Mouse (Mus musculus) lung, embryonic 16.5 days (tissue): ENCODE measurements around the gene Skp2. TPM values are rescaled to one million over a fixed set of nuclear protein-coding genes. Genes with fewer than 3 reads are reported as not detected.

Experiments used
- ATAC-seq: fragments of 200-750 bp; cut with Nextera tagmentation; 2 replicates; pipeline ENCODE4 v1.8.0; 2017; ENCODE audit warnings: low read depth, mild to moderate bottlenecking, moderate library complexity
- H3K27ac ChIP-seq: fragments of 300-500 bp; sonication (generic); 2 replicates; pipeline ENCODE4 v1.5.1; 2014; ENCODE audit warnings: mild to moderate bottlenecking, control low read depth, low read length
- H3K27me3 ChIP-seq: fragments of 300-500 bp; sonication (generic); 2 replicates; pipeline ENCODE4 v1.6.1; 2014; ENCODE audit warnings: low read depth, low read length, mixed read lengths; ENCODE audit not compliant: control insufficient read depth, insufficient read depth
- H3K36me3 ChIP-seq: fragments of 300-500 bp; sonication (generic); 2 replicates; pipeline ENCODE4 v1.6.1; 2014; ENCODE audit warnings: low read length; ENCODE audit not compliant: control insufficient read depth, insufficient read depth
- H3K4me1 ChIP-seq: fragments of 300-500 bp; sonication (generic); replicated peaks from 2 replicates; pipeline ENCODE4 v1.6.1; 2014; ENCODE audit warnings: low read length, mixed read lengths; ENCODE audit not compliant: control insufficient read depth, insufficient read depth
- H3K4me2 ChIP-seq: fragments of 300-500 bp; sonication (generic); 2 replicates; pipeline ENCODE4 v1.6.1; 2014; ENCODE audit warnings: low read depth, low read length, control low read depth
- H3K4me3 ChIP-seq: fragments of 300-500 bp; sonication (generic); 2 replicates; pipeline ENCODE4 v1.5.1; 2014; ENCODE audit warnings: mild to moderate bottlenecking, low read length, control low read depth
- H3K9ac ChIP-seq: fragments of 300-500 bp; sonication (generic); 2 replicates; pipeline ENCODE4 v1.6.1; 2014; ENCODE audit warnings: low read length, control low read depth
- H3K9me3 ChIP-seq: fragments of 300-500 bp; sonication (generic); 2 replicates; pipeline ENCODE4 v1.6.1; 2016; ENCODE audit warnings: low read length; ENCODE audit not compliant: control insufficient read depth
- WGBS: fragments of 180-500 bp; shearing (Covaris S2); extraction: QIAGEN DNeasy Blood & Tissue Kit; methylation state at CpG from one replicate; pipeline ENCODE4 v1.1.7; 2014; 5-methylcytosine and 5-hydroxymethylcytosine counted together
- polyA plus RNA-seq: library from polyadenylated mRNA; unstranded; fragments of >200 nt; fragmentation: Nextera tagmentation; extraction: Ambion mirVana; gene quantifications from 2 replicates; pipeline ENCODE4 v1.2.1, GENCODE M21; 2015

Skp2 gene
- polyA plus RNA-seq, 1 experiment from 2014 or later: 67.4 TPM

DNA sequence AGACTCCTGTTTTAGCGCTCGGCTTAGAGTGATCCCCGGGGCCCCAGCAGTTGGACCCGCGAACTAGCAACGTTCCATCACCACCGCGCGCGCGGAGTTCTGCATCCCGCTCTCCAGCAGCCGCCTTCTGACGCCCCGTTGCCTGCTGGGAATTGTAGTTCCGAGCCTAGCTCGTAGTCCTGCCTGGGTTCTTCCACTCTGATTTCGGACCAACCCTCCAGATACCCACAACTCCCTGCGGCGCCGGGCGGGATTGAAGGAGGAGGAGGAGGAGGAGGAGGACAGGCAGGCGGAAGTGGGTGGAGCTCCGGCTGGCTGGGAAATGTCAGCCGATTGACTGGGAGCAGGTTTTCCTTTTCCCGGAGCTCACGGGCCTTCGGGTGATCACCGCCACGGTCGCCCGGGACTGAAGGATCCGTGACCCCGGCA is 15.0 kb downstream of the Skp2 start, which contains the start of gene Lmbrd2:
Gene Lmbrd2 (plus strand): TSS at position 299 of the 429 bp plus-strand sequence.
- peak; percentile 99 for ATAC-seq
- Histone ChIP-seq H3K27me3 (no peaks in the 10 kb centered on the region), H3K27ac (peak within 1 kb of the TSS; percentile 76), H3K4me1 (peaks cover 20% of the 10 kb centered on the region), H3K4me2 (peak within 1 kb of the TSS; percentile 69), H3K9me3 (no peaks in the 10 kb centered on the region), H3K4me3 (peak within 1 kb of the TSS; percentile 80), H3K9ac (peak within 1 kb of the TSS; percentile 86), H3K36me3 (peaks cover 18% of the 10 kb centered on the region)
- under 1% methylated on average over 30 of the region's 34 CpGs for WGBS

DNA sequence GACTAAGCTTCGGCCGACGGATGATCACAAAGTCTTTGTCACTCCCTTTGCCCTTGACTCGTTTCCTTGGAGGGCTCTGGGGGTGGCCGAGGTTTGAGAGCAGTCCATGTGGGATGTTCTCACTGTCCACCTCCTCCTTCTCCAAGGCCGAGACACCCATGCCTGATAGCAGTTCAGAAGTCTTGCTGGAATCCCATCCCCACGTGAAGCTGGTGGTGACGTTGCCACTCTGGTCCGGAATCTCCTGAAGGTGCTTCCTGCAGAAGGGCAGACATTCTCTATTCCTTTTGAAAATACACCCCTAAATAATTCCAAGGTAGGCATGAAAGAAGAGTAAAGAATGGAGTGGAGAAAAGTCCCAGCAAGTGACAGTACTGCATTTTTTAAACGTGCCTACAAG is 15.8 kb downstream of the Skp2 start:
- 8% methylated on average over 10 of the region's 10 CpGs for WGBS

DNA sequence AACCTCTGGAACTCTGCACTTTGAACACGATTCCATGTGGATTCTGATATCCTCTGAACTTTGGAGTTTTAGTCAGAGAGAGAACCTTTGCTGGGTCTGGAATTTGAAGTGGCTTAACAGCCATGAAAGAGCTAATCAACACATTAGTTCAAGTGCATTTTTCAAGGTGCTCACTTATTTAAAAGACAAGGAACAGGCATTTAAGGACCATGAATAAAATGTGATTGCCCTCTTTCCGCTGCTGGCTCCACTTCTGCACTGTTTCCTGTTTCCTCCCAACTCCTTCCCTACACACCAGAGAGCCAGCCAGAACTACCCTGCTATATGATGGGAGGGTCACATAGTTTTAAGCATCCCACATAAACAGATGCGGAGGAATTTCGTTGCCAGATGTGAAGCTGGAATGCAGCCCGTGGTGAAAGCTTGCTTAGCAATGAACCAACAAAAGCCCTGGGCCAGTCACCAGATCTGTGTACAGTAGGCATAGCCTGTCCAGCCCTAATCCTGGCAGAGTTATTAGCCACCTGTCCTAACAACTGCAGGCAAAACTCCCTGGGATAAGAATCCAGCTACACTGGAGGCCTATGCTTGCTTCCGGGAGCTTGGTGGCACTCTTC is 20.2 kb downstream of the Skp2 start:
- 27% methylated on average over 6 of the region's 6 CpGs for WGBS
- H3K27me3 ChIP-seq: no peaks in the 10 kb centered on the region
- H3K4me3 ChIP-seq: no peak overlapping the region
- peaks cover 26% of the 10 kb centered on the region for H3K36me3 ChIP-seq
- H3K4me2 ChIP-seq: 0 out of 2 replicates have a peak overlapping the region, but pooled peaks have one; percentile 1
- H3K4me1 ChIP-seq: peaks cover 33% of the 10 kb centered on the region
- no peaks in the 10 kb centered on the region for H3K9me3 ChIP-seq
- no peak overlapping the region for H3K9ac ChIP-seq
- H3K27ac ChIP-seq: peak overlapping the region; percentile 70
- peak; percentile 79 for ATAC-seq

More for the DNA sequence above, 15.8 kb downstream of the Skp2 start:
- peak overlapping the region; percentile 61 for H3K9ac ChIP-seq
- peaks cover 18% of the 10 kb centered on the region for H3K36me3 ChIP-seq
- H3K9me3 ChIP-seq: no peaks in the 10 kb centered on the region
- peak overlapping the region; percentile 80 for H3K4me3 ChIP-seq
- no peaks in the 10 kb centered on the region for H3K27me3 ChIP-seq
- peaks cover 27% of the 10 kb centered on the region for H3K4me1 ChIP-seq
- ATAC-seq: no peak
- H3K4me2 ChIP-seq: peak overlapping the region; percentile 69
- no peak overlapping the region for H3K27ac ChIP-seq

DNA sequence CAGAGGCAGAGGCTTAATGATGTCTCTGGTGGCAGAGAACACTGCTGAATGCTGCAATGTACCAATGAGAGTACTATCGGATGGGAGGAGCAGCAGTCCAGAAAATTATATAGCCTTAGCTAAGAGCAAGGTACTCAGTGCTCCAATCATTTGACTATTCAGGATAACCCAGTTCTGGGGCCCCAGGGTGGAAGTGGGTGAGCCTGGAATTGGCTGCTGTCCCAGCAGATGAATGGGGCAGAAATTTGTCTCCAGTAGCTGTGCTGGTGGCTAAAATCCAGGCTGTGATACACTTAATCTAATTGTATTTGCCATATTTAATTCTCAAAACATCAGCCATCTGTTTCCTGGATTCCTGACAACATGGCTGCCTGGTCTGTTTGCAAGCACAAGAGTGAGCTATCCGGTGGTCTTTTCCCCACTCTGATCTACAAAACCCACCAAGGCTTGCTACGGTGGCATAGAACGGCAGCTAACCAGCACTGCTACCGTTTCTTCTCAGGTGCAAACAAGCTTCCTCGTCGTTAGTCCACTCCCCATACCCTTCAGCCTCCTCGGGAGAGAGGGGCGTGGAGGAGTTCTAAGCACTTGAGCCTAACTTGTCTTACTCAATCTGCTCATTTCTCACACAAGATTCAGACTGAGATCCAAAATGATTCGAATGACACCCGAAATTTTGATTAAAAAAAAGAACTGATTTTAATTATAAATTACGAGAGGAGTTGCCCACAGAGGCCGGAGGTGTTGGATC is 22.4 kb downstream of the Skp2 start:
- 65% methylated on average over 13 of the region's 13 CpGs for WGBS

DNA sequence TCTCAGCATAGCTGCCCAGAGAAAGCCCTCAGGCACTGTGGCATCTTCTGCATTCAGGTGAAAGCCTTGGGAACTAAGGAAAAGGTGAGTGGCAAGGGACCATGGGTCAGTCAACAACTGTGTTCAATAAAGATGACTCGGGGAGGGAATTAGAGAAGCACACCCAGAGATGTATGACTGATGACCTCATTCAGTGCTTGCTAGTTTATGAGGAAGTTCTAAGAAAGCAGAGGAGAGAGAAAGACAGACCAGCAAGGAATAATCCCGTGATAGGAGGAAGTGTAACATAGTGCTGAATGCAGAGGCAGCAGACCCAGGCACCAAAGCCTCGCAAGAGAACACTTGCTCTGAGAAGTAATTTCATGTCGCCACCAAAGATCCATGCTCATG is 23.7 kb downstream of the Skp2 start:
- no peak overlapping the region for H3K27ac ChIP-seq
- peaks cover 20% of the 10 kb centered on the region for H3K4me1 ChIP-seq
- peaks cover 17% of the 10 kb centered on the region for H3K36me3 ChIP-seq
- H3K4me2 ChIP-seq: no peak overlapping the region
- no peak overlapping the region for H3K9ac ChIP-seq
- no peak for ATAC-seq
- H3K4me3 ChIP-seq: no peak overlapping the region
- H3K9me3 ChIP-seq: no peaks in the 10 kb centered on the region
- H3K27me3 ChIP-seq: no peaks in the 10 kb centered on the region
- 81% methylated on average over 4 of the region's 4 CpGs for WGBS

More for the DNA sequence above, 22.4 kb downstream of the Skp2 start:
- peaks cover 29% of the 10 kb centered on the region for H3K36me3 ChIP-seq
- peaks cover 20% of the 10 kb centered on the region for H3K4me1 ChIP-seq
- no peak overlapping the region for H3K4me3 ChIP-seq
- ATAC-seq: no peak
- peak overlapping the region; percentile 19; the same call in 1 of the 2 replicates for H3K4me2 ChIP-seq
- H3K27me3 ChIP-seq: no peaks in the 10 kb centered on the region
- H3K9me3 ChIP-seq: no peaks in the 10 kb centered on the region
- H3K27ac ChIP-seq: peak overlapping the region; percentile 57
- H3K9ac ChIP-seq: no peak overlapping the region

DNA sequence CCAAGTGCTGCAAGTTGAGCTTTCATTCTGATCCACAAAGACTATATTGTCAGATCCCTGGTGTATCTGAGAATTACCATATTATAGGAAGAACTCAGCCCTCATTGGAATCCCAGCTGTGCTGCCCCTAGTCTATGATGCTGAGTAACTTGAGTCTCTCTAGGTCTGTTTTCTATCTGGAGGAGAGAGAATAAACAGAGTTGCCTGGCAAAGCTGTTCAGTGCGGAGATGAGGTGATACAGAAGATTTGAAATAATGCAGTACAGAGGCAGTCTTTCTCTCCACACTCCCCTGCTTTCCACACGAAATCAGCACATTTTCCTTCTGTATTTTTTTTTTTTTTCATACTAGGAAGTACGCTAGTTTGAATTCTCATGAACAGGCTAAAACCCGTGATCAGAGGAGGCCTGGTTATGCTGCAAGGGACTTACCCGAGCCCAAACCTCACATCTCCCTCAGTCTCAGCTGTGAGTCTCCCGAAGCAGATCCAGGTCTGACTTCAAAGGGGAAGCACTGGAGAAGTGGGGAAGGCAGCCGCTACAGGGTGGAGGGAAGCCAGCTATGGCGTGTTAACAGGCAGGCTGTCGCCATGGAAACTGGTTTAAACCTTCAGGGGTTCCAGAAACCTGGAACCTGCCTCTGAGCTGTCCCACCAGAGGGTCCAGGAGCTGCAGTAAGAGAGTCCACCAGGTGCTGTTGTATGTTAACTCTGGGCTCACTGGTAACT is 24.3 kb downstream of the Skp2 start:
- Histone ChIP-seq H3K36me3 (peaks cover 15% of the 10 kb centered on the region), H3K4me1 (peaks cover 20% of the 10 kb centered on the region), H3K27ac (no peak overlapping the region), H3K4me3 (no peak overlapping the region), H3K9me3 (no peaks in the 10 kb centered on the region), H3K4me2 (no peak overlapping the region), H3K27me3 (no peaks in the 10 kb centered on the region), H3K9ac (no peak overlapping the region)
- no peak for ATAC-seq
- WGBS: 76% methylated on average over 9 of the region's 9 CpGs

DNA sequence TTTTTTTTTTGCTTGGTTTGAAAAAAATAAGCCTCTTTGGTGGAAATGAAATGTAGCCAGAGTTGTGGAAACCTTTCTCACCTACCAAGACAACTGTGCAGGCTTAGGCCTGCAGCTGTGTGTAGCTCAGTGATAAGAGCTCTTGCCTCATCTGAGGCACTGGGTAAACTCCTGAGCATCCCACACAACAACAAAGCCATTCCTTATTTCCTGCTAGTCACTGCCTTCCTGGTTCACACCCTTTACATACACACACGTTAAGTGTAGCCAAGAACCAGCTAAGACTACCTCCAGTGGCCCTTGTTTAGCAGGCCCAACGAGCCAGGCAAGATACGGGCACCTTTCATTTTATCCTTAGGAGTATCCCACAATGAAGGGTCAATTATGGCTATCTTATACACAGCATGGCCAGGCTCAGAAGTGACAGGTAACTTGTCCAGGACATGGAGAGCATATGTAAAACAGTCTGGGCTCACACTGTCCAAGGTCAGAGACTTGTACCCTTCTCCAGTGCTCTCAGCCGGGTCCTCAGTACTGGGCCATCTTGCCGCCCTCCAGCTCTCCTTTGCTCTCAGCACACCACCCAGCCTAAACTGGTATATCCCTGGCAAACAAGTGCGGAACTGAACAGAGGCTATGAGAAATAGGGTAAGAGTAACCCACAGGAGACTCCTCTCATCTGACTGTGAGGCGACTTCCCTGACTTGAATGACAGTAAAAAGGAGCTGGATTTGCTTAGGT is 28.0 kb downstream of the Skp2 start:
- no peak overlapping the region for H3K4me2 ChIP-seq
- ATAC-seq: no peak
- H3K27me3 ChIP-seq: no peaks in the 10 kb centered on the region
- no peaks in the 10 kb centered on the region for H3K4me1 ChIP-seq
- no peak overlapping the region for H3K27ac ChIP-seq
- WGBS: 77% methylated on average over 7 of the region's 7 CpGs
- H3K9me3 ChIP-seq: no peaks in the 10 kb centered on the region
- no peak overlapping the region for H3K9ac ChIP-seq
- H3K36me3 ChIP-seq: peaks cover 19% of the 10 kb centered on the region
- no peak overlapping the region for H3K4me3 ChIP-seq

DNA sequence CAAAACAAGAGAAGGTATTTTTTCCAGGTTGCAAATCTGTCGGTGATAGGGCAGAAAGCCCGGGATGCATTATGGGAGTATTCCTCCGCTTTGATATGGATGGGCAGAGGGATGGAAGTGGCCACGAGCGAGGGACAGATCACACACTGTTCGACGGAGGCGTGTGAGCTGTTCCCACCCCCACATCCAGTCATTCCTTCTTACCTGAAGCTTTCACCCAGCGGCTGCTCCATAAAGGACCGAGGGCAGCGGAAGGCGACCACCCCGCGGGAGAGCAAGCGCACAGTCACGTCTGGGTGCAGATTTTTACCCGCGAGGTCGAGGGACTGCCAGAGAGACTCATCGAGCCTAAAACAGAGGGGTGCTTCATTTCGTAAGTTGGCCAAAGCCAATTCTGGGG is 30.4 kb downstream of the Skp2 start:
- no peak overlapping the region for H3K9ac ChIP-seq
- 90% methylated on average over 21 of the region's 21 CpGs for WGBS
- H3K36me3 ChIP-seq: peaks cover 20% of the 10 kb centered on the region

More for the DNA sequence above, 30.4 kb downstream of the Skp2 start:
- Histone ChIP-seq H3K27ac (no peak overlapping the region), H3K4me2 (no peak overlapping the region), H3K4me3 (no peak overlapping the region), H3K27me3 (no peaks in the 10 kb centered on the region), H3K4me1 (no peaks in the 10 kb centered on the region), H3K9me3 (no peaks in the 10 kb centered on the region)
- no peak for ATAC-seq
